Mouse (Mus musculus) ES-E14 (cell line): ENCODE data around the gene Gli3.

Experiments used
- CHD2 ChIP-seq: IDR thresholded peaks from 2 replicates; pipeline ENCODE4 v1.6.1; 2014; ENCODE audit warnings: mild to moderate bottlenecking, low read depth, low read length, inconsistent platforms
- MAFK ChIP-seq: IDR thresholded peaks from 2 replicates; pipeline ENCODE4 v1.6.1; 2014; ENCODE audit warnings: mild to moderate bottlenecking, low read depth, low read length, inconsistent platforms; ENCODE audit not compliant: insufficient read depth
- ZC3H11A ChIP-seq: IDR thresholded peaks from 2 replicates; pipeline ENCODE4 v1.6.1; 2012; ENCODE audit warnings: low read depth, mild to moderate bottlenecking, inconsistent platforms, low read length, borderline replicate concordance

GRCm38 (mm10) chr13:15463492-15464080, 551 bp downstream of the Gli3 start:
- TF ChIP-seq MAFK, result no peak
- no peak for TF ChIP-seq CHD2
- TF ChIP-seq ZC3H11A, result no peak
